ENCODE assay signal across 19 mouse cellular contexts in the genomic region with DNA sequence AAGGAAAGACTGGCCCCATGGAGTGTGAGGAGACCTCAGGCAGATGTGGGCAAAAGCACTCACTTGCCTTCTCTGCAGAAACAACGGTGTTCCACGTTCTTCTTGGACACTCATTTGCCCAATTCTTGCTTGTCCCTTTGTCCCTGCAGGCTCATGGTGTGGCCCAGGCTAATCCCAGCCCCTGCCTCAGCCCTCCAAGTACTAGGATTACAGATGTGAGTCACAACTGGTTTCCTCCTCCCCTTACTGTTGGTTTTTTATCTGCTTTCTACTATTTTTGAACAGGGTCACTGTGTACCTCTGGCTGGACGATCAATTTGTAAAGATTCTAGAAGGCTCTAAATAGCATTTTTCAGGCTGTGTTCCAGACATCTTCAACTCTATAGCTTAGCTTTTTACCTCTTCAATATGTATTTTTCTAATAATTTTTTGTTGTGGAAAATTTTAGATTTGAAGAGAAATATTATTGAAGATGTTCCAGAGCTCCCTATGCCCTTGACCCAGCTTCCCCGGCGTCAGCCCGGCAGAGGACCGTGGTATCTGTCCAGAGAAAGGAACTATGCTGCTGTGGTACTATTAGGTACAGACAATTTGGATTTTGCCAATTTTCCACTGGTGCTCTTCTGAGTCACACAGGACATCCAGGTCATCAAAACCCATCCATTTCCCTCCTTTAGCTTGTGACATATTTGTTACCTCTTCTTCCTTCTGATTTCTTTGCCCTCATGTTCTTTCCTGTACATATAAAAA.
DNase-seq lines count a peak whose midpoint lies in the region; ATAC-seq and TF ChIP-seq lines count a peak whose summit lies in the region.
"Had no signal": no experiment of that assay in that cellular context is flagged by ENCODE, and none has a peak within 500 bp of the region (broad histone marks: within the 10 kb centered on the region; RNA-seq: fewer than 3 reads in every experiment).

No protein-coding gene starts in this region.

- H3K36me3 ChIP-seq in megakaryocyte, embryonic 14.5 days (replicated peaks; ENCODE audit: low read length): no peaks in the 10 kb centered on the region
- H3K36me3 ChIP-seq in midbrain, embryonic 16.5 days (ENCODE audit: control insufficient read depth, insufficient read depth, low read length): no peaks in the 10 kb centered on the region
- H3K36me3 ChIP-seq: embryonic facial prominence, embryonic 12.5 days; forebrain, embryonic 15.5 days; G1E; heart, embryonic 10.5 days; hindbrain, embryonic 10.5 days; hindbrain, embryonic 15.5 days had no signal

- H3K4me3 ChIP-seq in megakaryocyte, embryonic 14.5 days (replicated peaks): peak overlapping the region; percentile 31
- H3K4me3 ChIP-seq in midbrain, embryonic 16.5 days (ENCODE audit: low read depth, low read length): no peak overlapping the region
- no peak overlapping the region for H3K4me3 ChIP-seq in left cerebral cortex, adult 2 months
- H3K4me3 ChIP-seq: embryonic facial prominence, embryonic 12.5 days; forebrain, embryonic 15.5 days; heart, embryonic 10.5 days; hindbrain, embryonic 10.5 days; hindbrain, embryonic 15.5 days had no signal

- TF ChIP-seq CTCF in left cerebral cortex, adult 2 months (IDR thresholded peaks at IDR 0.05): no peak

- intact Hi-C loops in left cerebral cortex, adult 2 months (cut with DNase I): no loop called here

- peaks cover 56% of the 10 kb centered on the region for H3K4me1 ChIP-seq in megakaryocyte, embryonic 14.5 days
- H3K4me1 ChIP-seq in midbrain, embryonic 16.5 days (ENCODE audit: control insufficient read depth, insufficient read depth, low read length): no peaks in the 10 kb centered on the region
- H3K4me1 ChIP-seq: embryonic facial prominence, embryonic 12.5 days had no signal

- H3K27ac ChIP-seq in midbrain, embryonic 16.5 days (ENCODE audit: low read length): no peak overlapping the region
- no peak overlapping the region for H3K27ac ChIP-seq in left cerebral cortex, adult 2 months
- H3K27ac ChIP-seq: embryonic facial prominence, embryonic 12.5 days; forebrain, embryonic 15.5 days; heart, embryonic 10.5 days; hindbrain, embryonic 10.5 days; hindbrain, embryonic 15.5 days had no signal

- DNase-seq in adrenal gland, adult 2 months: peak; percentile 54
- DNase-seq in adrenal gland, postnatal 25 days: peak; percentile 43
- no peak for DNase-seq in left cerebral cortex, adult 2 months (ENCODE audit: extremely low spot score in 1 of 2, low spot score in 2 of 2)
- DNase-seq: cerebellum, adult 11 months; cerebellum, adult 9-10 months; cerebellum, postnatal 25 days; gastrocnemius, postnatal 10 days; heart, adult 18-20 months had no signal

- no peak overlapping the region for H3K4me2 ChIP-seq in midbrain, embryonic 16.5 days (ENCODE audit: low read length)
- H3K4me2 ChIP-seq: embryonic facial prominence, embryonic 12.5 days; forebrain, embryonic 15.5 days; hindbrain, embryonic 15.5 days had no signal

- no peak overlapping the region for H3K9ac ChIP-seq in midbrain, embryonic 16.5 days (ENCODE audit: low read depth, low read length)
- H3K9ac ChIP-seq: embryonic facial prominence, embryonic 12.5 days; forebrain, embryonic 15.5 days; hindbrain, embryonic 15.5 days had no signal

- no peak for ATAC-seq in megakaryocyte, adult 5-6 weeks (ENCODE audit: poor library complexity, severe bottlenecking)
- ATAC-seq in midbrain, embryonic 16.5 days: no peak
- ATAC-seq: CD4-positive, CD25-positive, alpha-beta regulatory T cell, adult 4 months; forebrain, embryonic 15.5 days; intestine, embryonic 16.5 days had no signal

- 75% methylated on average over 7 of the region's 7 CpGs for WGBS in midbrain, embryonic 16.5 days

- H3K9me3 ChIP-seq in megakaryocyte, embryonic 14.5 days: no peaks in the 10 kb centered on the region
- no peaks in the 10 kb centered on the region for H3K9me3 ChIP-seq in midbrain, embryonic 16.5 days (replicated peaks; ENCODE audit: control insufficient read depth, low read length, poor library complexity, severe bottlenecking)
- H3K9me3 ChIP-seq: embryonic facial prominence, embryonic 12.5 days; forebrain, embryonic 15.5 days; G1E; heart, embryonic 10.5 days; hindbrain, embryonic 10.5 days; hindbrain, embryonic 15.5 days had no signal

- peaks cover 49% of the 10 kb centered on the region for H3K27me3 ChIP-seq in megakaryocyte, embryonic 14.5 days (replicated peaks)
- no peaks in the 10 kb centered on the region for H3K27me3 ChIP-seq in midbrain, embryonic 16.5 days (ENCODE audit: control insufficient read depth, insufficient read depth, low read depth, low read length)
- H3K27me3 ChIP-seq: embryonic facial prominence, embryonic 12.5 days; forebrain, embryonic 15.5 days; hindbrain, embryonic 15.5 days had no signal

Comparison
In these comparisons a context has a peak if more than half of its experiments do, and no peak if none do; other contexts are left out.
1. DNase-seq: peak in adrenal gland, adult 2 months (single experiment) and adrenal gland, postnatal 25 days (single experiment); none in left cerebral cortex, adult 2 months (0 of 2).